Mouse (Mus musculus): ENCODE results near the gene Ccdc8.

DNA sequence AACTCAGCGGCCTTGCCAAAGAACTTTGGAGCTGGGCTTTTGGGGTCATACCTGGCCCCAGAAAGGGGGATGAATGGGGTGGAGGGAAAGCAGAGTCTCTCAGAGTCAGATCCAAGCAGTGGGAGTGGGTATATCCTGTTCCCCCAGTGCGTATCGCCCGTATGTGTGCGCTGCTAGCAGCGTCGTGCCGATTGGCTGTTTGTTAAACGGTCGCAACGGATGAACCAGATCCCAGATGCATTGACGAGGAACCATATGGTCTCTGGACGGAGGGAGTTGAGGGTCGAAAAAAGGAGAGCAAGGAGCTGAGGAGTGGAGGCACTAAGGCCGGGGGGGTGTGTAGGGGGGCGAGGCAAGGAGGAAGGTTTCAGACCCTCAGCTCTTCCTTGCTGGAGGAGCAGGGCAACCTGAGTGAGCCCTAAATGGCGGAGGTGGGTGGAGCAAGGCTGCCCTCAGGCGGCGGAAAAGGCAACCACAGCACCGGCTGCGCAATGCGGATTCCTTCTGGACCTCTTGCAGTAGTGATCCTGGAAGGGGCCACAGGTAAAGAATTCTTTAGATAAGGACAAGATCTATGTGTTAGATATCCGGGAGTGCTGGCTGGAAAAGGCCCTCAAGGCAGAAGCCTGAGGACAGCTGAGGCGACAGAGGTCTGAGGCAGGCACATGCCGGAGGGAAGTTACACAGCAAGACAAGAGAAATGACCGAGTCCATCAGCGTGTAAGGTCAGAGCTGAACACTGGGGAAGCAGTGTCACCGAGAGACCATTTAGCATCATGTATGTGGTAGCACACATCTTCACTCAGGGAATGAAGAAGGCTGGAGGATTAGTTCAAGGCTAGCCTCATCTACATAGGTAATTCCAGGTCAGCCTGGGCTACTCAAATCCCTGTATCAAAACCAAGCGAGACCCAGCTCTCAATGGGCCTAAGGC lies 42.3 kb upstream of the Ccdc8 start:
- TF ChIP-seq CTCF (IDR thresholded peaks at IDR 0.05; ENCODE audit: low read depth) (peak; percentile 93), EP300 (IDR thresholded peaks at IDR 0.05; ENCODE audit: low read depth) (no peak)

Measured in liver, postnatal 0 days (tissue).